Mouse (Mus musculus): ENCODE data around the gene C130074G19Rik.

DNA sequence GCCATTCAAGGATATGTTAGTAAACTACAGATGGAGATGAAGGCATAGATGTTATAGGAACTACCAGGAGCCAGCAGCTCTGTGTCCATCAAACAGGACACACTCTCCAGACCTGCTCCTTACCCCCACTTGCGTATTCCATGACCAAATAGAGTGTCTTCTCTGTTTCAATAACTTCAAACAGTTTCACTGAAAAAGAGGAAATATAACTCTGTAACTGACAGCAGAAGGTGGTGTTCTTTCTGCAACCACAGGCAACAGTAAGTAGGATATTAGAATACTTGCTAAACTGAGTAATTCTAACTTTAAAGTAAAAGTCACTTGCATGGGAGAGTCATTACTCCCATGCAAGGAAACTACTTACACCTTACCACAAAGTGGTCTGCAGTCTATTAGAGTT, 44.9 kb upstream of the C130074G19Rik start:
- TF ChIP-seq POLR2A (IDR thresholded peaks at IDR 0.05; ENCODE audit: control insufficient read depth, low read depth, low read length) (no peak), CTCF (IDR thresholded peaks at IDR 0.05; ENCODE audit: control insufficient read depth, insufficient read depth, insufficient replicate concordance, low read depth, low read length) (no peak)
